Mouse (Mus musculus): ENCODE measurements around the gene Mical1.

DNA sequence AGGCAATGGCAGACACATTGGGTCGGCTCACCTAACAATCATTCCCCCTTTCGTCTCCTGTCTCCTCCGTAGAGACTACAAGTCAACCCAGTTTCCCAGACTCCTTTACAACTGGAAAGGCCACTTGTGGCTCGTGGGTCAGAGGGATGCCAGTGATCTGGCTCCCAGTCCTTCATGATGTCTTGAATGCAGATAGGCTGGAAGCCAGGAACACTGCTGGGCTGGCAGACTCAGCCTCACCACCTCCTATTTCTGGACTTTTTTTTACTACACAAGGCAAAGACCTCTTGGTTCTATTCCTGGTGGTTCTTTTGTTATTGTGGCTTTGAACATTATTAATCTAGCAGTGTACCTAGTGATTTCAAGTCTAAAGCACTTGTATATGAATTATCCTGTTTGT is 38.2 kb downstream of the Mical1 start:
- TF ChIP-seq FOSL1 (IDR thresholded peaks at IDR 0.05; ENCODE audit: insufficient read depth, low read length, poor library complexity, severe bottlenecking) (no peak), CEBPB (IDR thresholded peaks at IDR 0.05; ENCODE audit: low read depth) (no peak), CTCF (IDR thresholded peaks at IDR 0.05; ENCODE audit: control insufficient read depth, insufficient read depth, insufficient read length) (no peak), MAX (IDR thresholded peaks at IDR 0.05) (no peak), USF1 (IDR thresholded peaks at IDR 0.05; ENCODE audit: low read depth) (no peak), MYOD1 (IDR thresholded peaks at IDR 0.05; ENCODE audit: control insufficient read depth, insufficient read length, low read depth) (no peak)

All from C2C12 (cell line).